Mouse (Mus musculus): ENCODE data around the gene Mybl2.

The Mybl2 gene

DNA sequence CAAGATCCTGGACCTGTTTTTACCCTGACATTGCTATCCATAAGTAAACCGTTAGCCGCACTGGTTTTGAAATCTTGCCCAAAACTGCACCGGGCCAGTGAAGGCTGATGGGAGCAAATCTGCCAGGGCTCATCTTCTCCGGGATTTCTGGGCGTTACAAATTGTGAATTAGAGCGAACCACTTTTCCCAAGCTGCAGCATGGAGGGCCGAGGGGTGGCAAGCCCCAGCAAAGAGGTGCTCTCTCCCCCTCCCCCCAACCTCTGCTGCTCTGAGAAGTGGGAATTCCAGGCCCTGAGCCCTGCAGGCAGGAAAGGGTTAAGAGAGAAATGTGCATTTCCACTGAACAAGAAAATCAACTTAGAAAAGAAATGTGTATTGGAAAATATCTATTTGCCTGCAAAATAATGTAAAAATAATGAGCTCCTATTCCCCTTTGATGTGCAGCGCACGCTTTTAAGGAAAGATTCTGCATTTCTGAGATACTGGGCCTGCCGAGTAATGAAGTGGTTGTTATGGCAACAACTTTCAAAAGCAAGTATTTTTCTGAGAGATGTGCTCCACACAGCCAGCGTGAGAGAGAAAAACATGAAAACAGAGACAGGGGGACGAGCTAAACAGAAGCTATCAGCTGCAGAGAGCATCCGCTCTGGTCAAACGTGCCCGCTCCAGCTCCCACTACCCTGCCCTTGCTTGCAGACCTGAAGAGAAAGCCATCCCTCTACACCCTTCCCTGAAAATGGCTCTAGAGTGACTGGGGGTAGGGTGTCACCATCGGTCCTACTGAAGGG is 57.1 kb downstream of the Mybl2 start:
- DNase-seq (ENCODE audit: low spot score in 2 of 2): peak in 1 of 2 experiments; percentile 43

DNA sequence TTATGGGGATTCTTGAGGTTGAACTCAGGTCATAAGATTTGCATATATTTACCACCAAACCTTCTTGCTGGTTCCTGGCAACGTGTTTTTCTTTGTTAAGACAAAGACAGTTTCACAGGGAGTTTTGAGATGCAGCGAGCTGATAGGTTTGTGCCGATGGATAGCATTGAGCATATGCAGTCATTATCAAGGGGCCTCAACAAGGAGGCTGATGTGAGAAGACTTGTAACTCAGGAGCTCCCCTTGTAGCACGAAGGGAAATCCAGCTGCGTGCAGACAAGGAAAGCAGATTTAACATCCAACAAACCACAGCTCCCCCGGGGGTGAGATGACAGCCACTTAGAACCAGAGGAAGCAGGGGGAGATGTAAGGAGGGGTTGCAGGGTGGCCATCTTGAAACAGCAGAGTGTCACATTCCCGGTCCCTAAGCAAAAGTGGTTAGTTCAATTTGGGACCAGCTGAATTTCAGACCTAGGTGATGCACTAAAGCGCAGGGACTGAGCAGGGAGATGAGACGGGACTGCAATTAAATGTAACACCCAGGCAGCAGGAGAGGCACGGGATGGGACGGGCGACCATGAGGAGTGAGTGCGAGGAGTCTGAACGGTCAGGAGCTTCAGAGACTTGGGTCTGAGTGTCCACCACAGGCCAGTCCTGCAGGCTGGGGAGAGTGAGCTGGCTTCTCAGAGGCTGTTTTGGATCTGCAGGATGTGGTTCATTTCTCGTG is 66.3 kb downstream of the Mybl2 start:
- DNase-seq (ENCODE audit: low spot score in 2 of 2): no peak

DNA sequence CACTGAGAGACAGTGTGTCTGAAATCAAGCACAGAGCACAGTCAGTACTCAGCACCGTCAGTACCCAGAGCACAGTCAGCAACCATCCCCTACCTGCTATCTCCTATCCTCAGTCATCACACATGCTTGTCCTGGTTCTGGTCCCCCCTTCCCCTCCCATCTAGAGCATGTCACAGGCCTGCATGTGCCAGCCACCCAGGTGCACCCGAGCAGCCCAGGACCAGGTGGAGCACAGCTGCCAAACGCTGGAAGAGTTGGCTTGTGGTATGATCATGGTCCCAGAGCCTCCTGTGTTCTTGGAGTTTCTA is 66.8 kb downstream of the Mybl2 start:
- no peak for DNase-seq (ENCODE audit: low spot score in 2 of 2)

DNA sequence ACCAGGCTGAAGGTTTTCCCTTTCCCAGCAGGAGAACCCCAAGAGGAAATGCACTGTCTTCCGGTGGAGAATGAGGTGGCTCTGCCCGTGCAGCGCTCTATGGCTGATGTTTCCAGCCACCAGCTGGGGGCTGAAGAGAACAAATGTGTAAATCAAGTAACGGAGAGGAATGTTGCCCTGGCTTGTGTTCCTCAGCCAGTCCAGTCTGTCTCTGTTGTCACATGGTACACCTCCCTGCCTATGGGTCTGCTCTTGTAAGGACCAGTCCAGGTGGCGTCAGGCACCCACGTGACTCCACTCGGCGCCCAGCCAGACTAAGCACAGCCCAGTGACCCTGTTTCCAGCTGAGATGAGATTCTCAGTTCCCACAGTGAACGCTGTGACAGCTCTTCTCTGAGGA is 67.8 kb downstream of the Mybl2 start:
- no peak for DNase-seq (ENCODE audit: low spot score in 2 of 2)

DNA sequence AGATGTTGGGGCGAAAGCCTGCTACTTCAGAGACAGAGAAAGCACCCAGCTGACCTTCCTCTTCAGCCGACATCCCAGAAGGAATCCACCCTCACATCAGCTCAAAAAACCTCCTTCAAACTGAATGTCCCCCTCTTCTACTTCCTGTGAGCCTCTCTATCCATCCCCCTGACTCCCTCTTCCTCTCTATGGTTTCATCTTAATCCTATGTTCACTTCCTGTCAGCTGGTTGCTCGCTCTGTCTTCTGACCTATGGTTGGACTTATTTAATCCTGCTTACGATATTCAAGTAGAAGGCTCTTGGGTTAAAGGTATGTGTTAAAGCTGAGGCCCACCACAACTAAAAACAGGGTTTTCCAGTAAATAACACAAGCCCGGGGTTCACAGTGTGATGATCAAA is 69.0 kb downstream of the Mybl2 start:
- DNase-seq (ENCODE audit: low spot score in 2 of 2): no peak

DNA sequence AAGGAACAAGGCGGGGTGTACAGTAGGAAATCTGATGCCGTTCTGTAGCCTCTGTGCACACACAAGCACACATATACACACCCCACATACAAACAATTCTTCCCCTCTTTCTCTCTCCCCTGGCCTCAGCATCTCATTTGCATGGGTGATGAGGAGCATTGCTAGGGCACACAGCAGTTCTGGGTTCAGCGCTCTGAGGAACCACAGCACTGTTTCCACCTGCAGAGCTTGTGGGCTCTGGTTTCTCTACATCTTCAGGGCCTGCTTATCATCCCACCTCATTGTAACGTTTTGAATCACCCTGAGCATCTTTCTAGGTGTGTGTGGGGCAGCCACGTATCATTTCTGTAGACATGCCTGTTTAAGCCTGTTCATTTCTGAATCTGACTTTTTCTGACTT is 76.3 kb downstream of the Mybl2 start:
- no peak for DNase-seq (ENCODE audit: low spot score in 2 of 2)

DNA sequence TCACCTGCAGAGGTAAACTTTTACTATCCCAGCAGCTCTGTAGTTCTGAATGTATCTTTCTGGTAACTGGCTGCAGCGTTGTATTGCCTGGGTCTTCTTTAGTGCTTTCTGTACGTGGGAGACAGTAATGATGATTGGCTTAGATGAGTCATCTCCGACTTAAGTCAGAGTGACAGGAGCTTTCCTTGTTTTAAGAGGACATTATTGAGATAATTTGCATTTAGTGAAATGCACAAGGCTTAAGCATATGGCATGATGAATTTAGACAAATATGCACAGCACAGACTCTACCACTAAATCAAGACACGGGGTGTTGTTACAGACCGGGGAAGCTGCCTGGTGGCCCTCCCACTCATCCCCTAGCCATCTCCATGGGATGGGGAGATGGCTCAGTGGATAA is 77.8 kb downstream of the Mybl2 start:
- DNase-seq (ENCODE audit: low spot score in 2 of 2): no peak
